Mouse (Mus musculus) CD4-positive, CD25-positive, alpha-beta regulatory T cell, adult 2 months (primary cell): ENCODE measurements around the gene Mns1.
A peak's percentile ranks its signal among the peaks of the same experiment; 100 is the strongest.

Source experiments
- DNase-seq: peaks from one replicate; pipeline ENCODE4 v3.0.0-alpha.2; 2012; ENCODE audit warnings: low read depth, low spot score

Gene Mns1

DNA sequence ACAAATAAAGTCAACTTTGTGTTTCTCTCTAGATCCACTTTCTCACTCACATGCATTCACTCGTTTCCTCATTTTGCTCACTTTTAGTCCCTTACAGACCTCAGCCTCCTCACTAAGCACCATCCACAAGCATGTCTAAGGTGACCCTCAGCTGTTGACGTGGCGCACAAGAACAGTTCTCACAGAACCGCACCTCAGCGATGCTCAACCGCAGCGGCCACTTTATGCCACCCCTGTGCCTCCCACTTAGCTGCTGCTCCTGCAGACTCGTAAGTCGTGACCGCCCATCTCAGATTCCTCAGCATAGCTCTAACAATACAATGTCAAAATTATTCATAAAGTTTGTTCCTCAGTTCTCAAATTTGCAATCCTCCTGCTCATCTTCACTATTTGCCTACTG is 30.8 kb downstream of the Mns1 start:
- DNase-seq, result no peak

- DNase-seq, result no peak
These were observed 32.0 kb downstream of the Mns1 start for GRCm38 (mm10) chr9:72469851-72470250.

DNA sequence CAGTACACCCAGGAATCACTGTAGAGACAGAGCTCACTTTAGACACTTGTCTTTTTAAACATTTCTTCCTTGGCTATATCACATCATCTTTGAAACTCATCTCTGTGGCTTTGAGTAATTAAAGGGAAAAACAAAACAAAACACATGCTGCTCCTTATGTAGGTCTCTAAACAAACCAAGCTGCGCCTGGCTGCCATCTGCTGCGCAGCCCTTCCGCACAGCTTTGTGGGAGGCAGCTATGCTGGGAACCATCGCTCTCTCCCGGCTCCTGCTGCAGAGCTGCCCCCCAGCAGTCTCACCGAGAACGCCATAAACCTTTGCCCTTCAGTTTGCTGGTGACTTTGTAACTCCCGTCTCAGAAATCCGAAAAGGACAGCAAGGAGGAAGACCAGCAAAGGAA is 37.7 kb downstream of the Mns1 start:
- DNase-seq, result no peak

GRCm38 (mm10) chr9:72477306-72477705 is 39.5 kb downstream of the Mns1 start:
- no peak for DNase-seq

GRCm38 (mm10) chr9:72479276-72479675 is 41.5 kb downstream of the Mns1 start:
- no peak for DNase-seq

DNA sequence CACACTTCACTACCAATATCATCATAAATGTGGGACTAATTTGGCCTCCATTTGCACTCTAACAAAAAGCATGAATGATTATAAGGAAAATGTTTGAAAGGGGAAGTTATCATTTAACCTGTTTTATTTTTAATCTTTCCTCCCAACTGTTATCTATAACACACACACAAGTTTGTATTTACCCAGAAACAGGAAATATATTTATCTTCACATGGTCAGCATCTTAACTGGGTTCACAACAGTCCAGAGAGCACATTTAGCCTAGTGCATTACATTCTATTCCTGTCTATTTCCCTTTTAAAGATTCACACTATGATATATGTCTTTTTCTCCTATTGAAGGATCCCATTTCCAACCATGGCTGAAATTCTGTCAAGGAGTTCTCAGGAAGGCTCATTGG is 50.7 kb downstream of the Mns1 start:
- DNase-seq, result no peak

DNA sequence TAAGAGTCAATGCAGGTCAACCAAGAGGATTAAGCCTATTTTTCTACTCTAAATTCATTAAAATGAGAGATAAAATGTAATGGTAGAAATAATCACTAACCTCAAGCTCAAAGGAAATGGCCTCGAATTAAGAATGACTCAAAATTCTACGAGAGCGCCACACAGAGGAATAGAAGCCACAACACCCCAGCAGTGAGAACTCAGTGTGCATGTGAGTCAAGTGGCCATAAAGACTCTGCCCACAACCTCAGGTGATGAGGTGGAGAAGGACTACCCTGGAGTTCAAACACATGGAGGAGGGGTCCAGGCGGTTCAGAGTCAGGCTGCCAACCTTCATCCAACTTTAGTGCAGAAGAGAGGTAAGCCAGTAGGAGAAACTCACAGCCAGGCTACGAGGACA is 51.3 kb downstream of the Mns1 start:
- DNase-seq, result no peak

- peak; percentile 92 for DNase-seq
These were observed 53.9 kb downstream of the Mns1 start for GRCm38 (mm10) chr9:72491559-72492193.

GRCm38 (mm10) chr9:72492194-72492565 is 54.4 kb downstream of the Mns1 start, which contains the start of gene Tex9:
Gene Tex9 (minus strand): TSS chr9:72492212.
- peak; percentile 57 for DNase-seq

GRCm38 (mm10) chr9:72493465-72493864 is 55.7 kb downstream of the Mns1 start:
- DNase-seq, result peak; percentile 70

- DNase-seq, result no peak
These were observed 56.3 kb downstream of the Mns1 start for GRCm38 (mm10) chr9:72493984-72494685.

DNA sequence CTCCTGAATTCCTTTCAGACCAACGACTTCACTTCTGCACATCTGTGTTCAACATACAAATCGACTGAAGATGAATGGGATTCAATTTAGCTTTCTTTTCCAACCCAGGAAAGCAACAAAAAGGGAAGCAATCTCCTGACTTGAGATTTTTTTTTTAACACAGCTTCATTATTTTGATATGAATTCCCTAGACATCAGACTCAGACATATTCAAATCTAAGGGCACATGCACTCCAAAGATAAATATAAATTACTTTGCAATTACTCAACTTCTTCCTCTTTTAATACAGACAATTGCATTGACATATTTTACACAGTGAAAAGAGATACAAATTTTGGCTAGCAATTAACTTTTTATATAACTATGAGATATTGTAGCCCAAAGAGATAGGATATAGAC is 58.9 kb downstream of the Mns1 start:
- DNase-seq, result no peak

DNA sequence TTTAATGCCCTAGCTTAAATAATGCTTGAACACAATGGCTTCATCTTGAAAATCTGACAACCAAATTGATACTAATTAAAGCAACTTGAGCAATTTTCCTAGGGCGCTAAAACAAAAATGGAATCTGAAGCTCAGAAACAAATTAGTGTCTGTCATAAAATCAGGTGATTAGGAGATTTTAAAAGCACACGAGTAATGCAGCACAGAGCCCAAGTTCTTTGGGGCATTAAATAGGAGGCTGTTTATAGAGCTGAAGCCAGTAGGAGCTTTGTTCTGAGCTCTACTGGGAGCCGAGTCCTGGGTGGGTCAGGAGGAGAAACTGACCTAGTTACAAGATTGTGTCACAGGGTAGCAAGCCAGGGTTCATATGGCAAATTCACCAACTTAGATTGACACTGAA is 59.4 kb downstream of the Mns1 start:
- DNase-seq, result no peak
